Mouse (Mus musculus) embryonic fibroblast, embryonic 13.5 days (primary cell): ENCODE data around the gene Rexo5.

ENCODE experiments used
- CTCF ChIP-seq: IDR thresholded peaks from 2 replicates; pipeline ENCODE4 v1.5.1; 2011; ENCODE audit warnings: mild to moderate bottlenecking, control low read depth, low read length, moderate library complexity, borderline replicate concordance; ENCODE audit not compliant: insufficient read depth
- POLR2A ChIP-seq: IDR thresholded peaks from 2 replicates; pipeline ENCODE4 v1.6.1; 2011; ENCODE audit warnings: low read depth, mild to moderate bottlenecking, control low read depth, low read length, moderate library complexity

DNA sequence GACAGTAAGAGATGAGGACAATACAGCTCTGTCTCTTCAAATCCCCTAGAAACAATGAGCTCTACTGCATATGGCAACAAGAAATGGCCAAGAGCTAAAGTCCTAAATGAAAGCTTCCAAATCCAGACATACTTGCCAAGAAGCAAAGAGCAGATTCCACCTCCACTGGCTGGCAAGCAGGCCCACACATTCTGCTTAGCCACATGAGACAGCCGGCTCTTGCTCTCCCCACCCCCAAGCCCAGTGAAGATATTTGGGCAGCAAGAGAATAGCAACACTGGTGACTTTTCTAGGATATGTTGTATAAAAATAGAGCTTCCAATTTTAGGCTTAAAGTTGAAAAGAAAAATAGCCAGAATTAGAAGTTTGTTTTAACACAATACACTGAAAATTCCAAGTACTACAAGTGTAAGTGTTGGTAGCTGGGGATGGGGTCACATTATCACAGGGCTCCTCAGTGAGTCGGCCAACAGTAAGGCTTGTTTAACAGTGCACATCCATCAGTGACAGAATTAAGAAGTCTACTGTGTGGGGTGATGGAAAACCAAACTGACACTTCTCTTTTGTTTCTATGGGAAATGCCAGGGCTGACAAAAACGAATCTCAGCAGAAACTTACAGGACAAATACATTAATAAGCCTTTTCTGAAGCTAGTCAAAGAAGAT lies 82.1 kb downstream of the Rexo5 start:
- no peak for TF ChIP-seq CTCF
- TF ChIP-seq POLR2A, result no peak
